Mouse (Mus musculus): Measurements from ENCODE around the gene Exosc5. TPM values are rescaled to one million over a fixed set of nuclear protein-coding genes. Genes with fewer than 3 reads are reported as not detected.

The Exosc5 gene
- total RNA-seq, 2 experiments from 2014 or later = 11.7 to 23.1 TPM

Other genes starting within 250 kb of the Exosc5 start
- not detected in 2 replicates for gene Cxcl17, start 246.3 kb upstream of the Exosc5 start, total RNA-seq (2015; ENCODE audit: low replicate concordance)
- gene Cxcl17, start 246.3 kb upstream of the Exosc5 start, total RNA-seq (2017; ENCODE audit: low replicate concordance) = not detected in 2 replicates
- 52.0 and 58.4 TPM in 2 replicates for gene Ceacam1, start 181.6 kb upstream of the Exosc5 start, total RNA-seq (2015; ENCODE audit: low replicate concordance)
- gene Ceacam1, start 181.6 kb upstream of the Exosc5 start, total RNA-seq (2017; ENCODE audit: low replicate concordance) = 9.5 and 13.3 TPM in 2 replicates
- not detected in 2 replicates for gene Ceacam2, start 119.3 kb upstream of the Exosc5 start, total RNA-seq (2015; ENCODE audit: low replicate concordance)
- not detected in 2 replicates for gene Ceacam2, start 119.3 kb upstream of the Exosc5 start, total RNA-seq (2017; ENCODE audit: low replicate concordance)
- gene Erich4, start 43.3 kb upstream of the Exosc5 start, total RNA-seq (2015; ENCODE audit: low replicate concordance) = not detected in 2 replicates
- not detected in 2 replicates for gene Erich4, start 43.3 kb upstream of the Exosc5 start, total RNA-seq (2017; ENCODE audit: low replicate concordance)
- 3.4 and 7.9 TPM in 2 replicates for gene Dmac2, start 39.8 kb upstream of the Exosc5 start, total RNA-seq (2015; ENCODE audit: low replicate concordance)
- gene Dmac2, start 39.8 kb upstream of the Exosc5 start, total RNA-seq (2017; ENCODE audit: low replicate concordance) = 3.0 and 8.5 TPM in 2 replicates
- 2.5 and 3.8 TPM in 2 replicates for gene B3gnt8, start 32.5 kb upstream of the Exosc5 start, total RNA-seq (2015; ENCODE audit: low replicate concordance)
- 1.7 and 2.4 TPM in 2 replicates for gene B3gnt8, start 32.5 kb upstream of the Exosc5 start, total RNA-seq (2017; ENCODE audit: low replicate concordance)
- gene Bckdha, start 183 bp upstream of the Exosc5 start, total RNA-seq (2015; ENCODE audit: low replicate concordance) = 6.7 and 10.5 TPM in 2 replicates
- gene Bckdha, start 183 bp upstream of the Exosc5 start, total RNA-seq (2017; ENCODE audit: low replicate concordance) = 3.2 and 11.4 TPM in 2 replicates
- gene Tmem91, start 16.0 kb downstream of the Exosc5 start, total RNA-seq (2015; ENCODE audit: low replicate concordance) = not detected in 2 replicates
- gene Tmem91, start 16.0 kb downstream of the Exosc5 start, total RNA-seq (2017; ENCODE audit: low replicate concordance) = 4.2 TPM in 1 of 2 replicates, not detected in the other
- 8.4 and 8.6 TPM in 2 replicates for gene B9d2, start 21.6 kb downstream of the Exosc5 start, total RNA-seq (2015; ENCODE audit: low replicate concordance)
- 2.1 and 10.1 TPM in 2 replicates for gene B9d2, start 21.6 kb downstream of the Exosc5 start, total RNA-seq (2017; ENCODE audit: low replicate concordance)
- gene Tgfb1, start 27.8 kb downstream of the Exosc5 start, total RNA-seq (2015; ENCODE audit: low replicate concordance) = 72.4 and 95.2 TPM in 2 replicates
- gene Tgfb1, start 27.8 kb downstream of the Exosc5 start, total RNA-seq (2017; ENCODE audit: low replicate concordance) = 15.0 and 19.8 TPM in 2 replicates
- 28.1 and 29.9 TPM in 2 replicates for gene Ccdc97, start 59.9 kb downstream of the Exosc5 start, total RNA-seq (2015; ENCODE audit: low replicate concordance)
- gene Ccdc97, start 59.9 kb downstream of the Exosc5 start, total RNA-seq (2017; ENCODE audit: low replicate concordance) = 13.9 and 34.8 TPM in 2 replicates
- gene Hnrnpul1, start 95.6 kb downstream of the Exosc5 start, total RNA-seq (2015; ENCODE audit: low replicate concordance) = 186 and 195 TPM in 2 replicates
- gene Hnrnpul1, start 95.6 kb downstream of the Exosc5 start, total RNA-seq (2017; ENCODE audit: low replicate concordance) = 179 and 256 TPM in 2 replicates
- 51.9 and 61.6 TPM in 2 replicates for gene Axl, start 129.5 kb downstream of the Exosc5 start, total RNA-seq (2015; ENCODE audit: low replicate concordance)
- gene Axl, start 129.5 kb downstream of the Exosc5 start, total RNA-seq (2017; ENCODE audit: low replicate concordance) = 27.2 and 58.7 TPM in 2 replicates
- gene Cyp2s1, start 157.7 kb downstream of the Exosc5 start, total RNA-seq (2015; ENCODE audit: low replicate concordance) = not detected in 2 replicates
- not detected in 2 replicates for gene Cyp2s1, start 157.7 kb downstream of the Exosc5 start, total RNA-seq (2017; ENCODE audit: low replicate concordance)
- gene Cyp2b10, start 238.5 kb downstream of the Exosc5 start, total RNA-seq (2015; ENCODE audit: low replicate concordance) = not detected in 2 replicates
- not detected in 2 replicates for gene Cyp2b10, start 238.5 kb downstream of the Exosc5 start, total RNA-seq (2017; ENCODE audit: low replicate concordance)